Mouse (Mus musculus): Measurements from ENCODE around the gene Pax7. TPM values are rescaled to one million over a fixed set of nuclear protein-coding genes. Genes with fewer than 3 reads are reported as not detected.

The Pax7 gene
- polyA plus RNA-seq, 1 experiment from 2014 or later = 0.27 TPM

GRCm38 (mm10) chr4:139833817-139834401 lies 581 bp upstream of the Pax7 start:
- no peaks in the 10 kb centered on the region for H3K9me3 ChIP-seq (ENCODE audit: control insufficient read depth, low read length)
- no peak overlapping the region for H3K27ac ChIP-seq (ENCODE audit: low read depth, low read length)
- peaks cover 22% of the 10 kb centered on the region for H3K27me3 ChIP-seq (ENCODE audit: control insufficient read depth, insufficient read depth, low read length)
- 9% methylated on average over 17 of the region's 17 CpGs for WGBS
- no peak; the same call in 1 of the 2 replicates for ATAC-seq (ENCODE audit: low read depth)
- H3K4me3 ChIP-seq (ENCODE audit: low read depth, low read length) = no peak overlapping the region
- no peaks in the 10 kb centered on the region for H3K36me3 ChIP-seq (ENCODE audit: control insufficient read depth, insufficient read depth, low read length)
- H3K4me1 ChIP-seq (ENCODE audit: control insufficient read depth, insufficient read depth, low read length) = peaks cover 12% of the 10 kb centered on the region; the same call in 1 of the 2 replicates
- H3K4me2 ChIP-seq (ENCODE audit: low read depth, low read length) = no peak overlapping the region; the same call in 1 of the 2 replicates
- H3K9ac ChIP-seq (replicated peaks; ENCODE audit: low read depth, low read length) = no peak overlapping the region

- Histone ChIP-seq H3K27me3 (ENCODE audit: control insufficient read depth, insufficient read depth, low read length) (peaks cover 25% of the 10 kb centered on the region), H3K9ac (replicated peaks; ENCODE audit: low read depth, low read length) (0 out of 2 replicates have a peak overlapping the region, but pooled peaks have one; percentile 25), H3K36me3 (ENCODE audit: control insufficient read depth, insufficient read depth, low read length) (no peaks in the 10 kb centered on the region), H3K4me2 (ENCODE audit: low read depth, low read length) (peak overlapping the region; percentile 44), H3K4me1 (ENCODE audit: control insufficient read depth, insufficient read depth, low read length) (peaks cover 12% of the 10 kb centered on the region), H3K4me3 (ENCODE audit: low read depth, low read length) (peak overlapping the region; percentile 29), H3K27ac (ENCODE audit: low read depth, low read length) (no peak overlapping the region), H3K9me3 (ENCODE audit: control insufficient read depth, low read length) (no peaks in the 10 kb centered on the region)
- under 1% methylated on average over 55 of the region's 55 CpGs for WGBS
- no peak for ATAC-seq (ENCODE audit: low read depth)
Observed at GRCm38 (mm10) chr4:139832281-139833035, 870 bp downstream of the Pax7 start.

- Histone ChIP-seq H3K9ac (replicated peaks; ENCODE audit: low read depth, low read length) (0 out of 2 replicates have a peak overlapping the region, but pooled peaks have one; percentile 13), H3K4me3 (ENCODE audit: low read depth, low read length) (peak overlapping the region; percentile 27), H3K27me3 (ENCODE audit: control insufficient read depth, insufficient read depth, low read length) (peaks cover 26% of the 10 kb centered on the region), H3K9me3 (ENCODE audit: control insufficient read depth, low read length) (no peaks in the 10 kb centered on the region), H3K4me1 (ENCODE audit: control insufficient read depth, insufficient read depth, low read length) (peaks cover 12% of the 10 kb centered on the region), H3K27ac (ENCODE audit: low read depth, low read length) (no peak overlapping the region), H3K4me2 (ENCODE audit: low read depth, low read length) (peak overlapping the region; percentile 44), H3K36me3 (ENCODE audit: control insufficient read depth, insufficient read depth, low read length) (no peaks in the 10 kb centered on the region)
- no peak for ATAC-seq (ENCODE audit: low read depth)
- 1% methylated on average over 57 of the region's 57 CpGs for WGBS
Observed at GRCm38 (mm10) chr4:139831501-139832230, 1.7 kb downstream of the Pax7 start.

- Histone ChIP-seq H3K4me1 (ENCODE audit: control insufficient read depth, insufficient read depth, low read length) (peaks cover 12% of the 10 kb centered on the region), H3K27me3 (ENCODE audit: control insufficient read depth, insufficient read depth, low read length) (peaks cover 31% of the 10 kb centered on the region)
Observed at GRCm38 (mm10) chr4:139830581-139831387, 2.5 kb downstream of the Pax7 start.

GRCm38 (mm10) chr4:139830053-139830452 lies 3.3 kb downstream of the Pax7 start:
- no peaks in the 10 kb centered on the region for H3K36me3 ChIP-seq (ENCODE audit: control insufficient read depth, insufficient read depth, low read length)
- H3K9ac ChIP-seq (replicated peaks; ENCODE audit: low read depth, low read length) = no peak overlapping the region
- WGBS = 12% methylated on average over 14 of the region's 14 CpGs
- H3K27ac ChIP-seq (ENCODE audit: low read depth, low read length) = no peak overlapping the region
- no peak for ATAC-seq (ENCODE audit: low read depth)
- H3K4me2 ChIP-seq (ENCODE audit: low read depth, low read length) = peak overlapping the region; percentile 12; the same call in 1 of the 2 replicates
- peaks cover 12% of the 10 kb centered on the region for H3K4me1 ChIP-seq (ENCODE audit: control insufficient read depth, insufficient read depth, low read length)
- peaks cover 37% of the 10 kb centered on the region for H3K27me3 ChIP-seq (ENCODE audit: control insufficient read depth, insufficient read depth, low read length)
- H3K9me3 ChIP-seq (ENCODE audit: control insufficient read depth, low read length) = no peaks in the 10 kb centered on the region
- H3K4me3 ChIP-seq (ENCODE audit: low read depth, low read length) = no peak overlapping the region

More at GRCm38 (mm10) chr4:139830581-139831387, 2.5 kb downstream of the Pax7 start:
- Histone ChIP-seq H3K4me3 (ENCODE audit: low read depth, low read length) (peak overlapping the region; percentile 27; the same call in 1 of the 2 replicates), H3K27ac (ENCODE audit: low read depth, low read length) (no peak overlapping the region), H3K36me3 (ENCODE audit: control insufficient read depth, insufficient read depth, low read length) (no peaks in the 10 kb centered on the region), H3K9me3 (ENCODE audit: control insufficient read depth, low read length) (no peaks in the 10 kb centered on the region), H3K9ac (replicated peaks; ENCODE audit: low read depth, low read length) (no peak overlapping the region), H3K4me2 (ENCODE audit: low read depth, low read length) (peak overlapping the region; percentile 44; the same call in 1 of the 2 replicates)
- WGBS = 4% methylated on average over 24 of the region's 24 CpGs
- ATAC-seq (ENCODE audit: low read depth) = no peak

GRCm38 (mm10) chr4:139828871-139829590 lies 4.3 kb downstream of the Pax7 start:
- no peak overlapping the region for H3K27ac ChIP-seq (ENCODE audit: low read depth, low read length)
- H3K36me3 ChIP-seq (ENCODE audit: control insufficient read depth, insufficient read depth, low read length) = no peaks in the 10 kb centered on the region
- no peak overlapping the region for H3K4me3 ChIP-seq (ENCODE audit: low read depth, low read length)
- no peak for ATAC-seq (ENCODE audit: low read depth)
- no peak overlapping the region for H3K4me2 ChIP-seq (ENCODE audit: low read depth, low read length)
- WGBS = 13% methylated on average over 16 of the region's 16 CpGs
- no peak overlapping the region for H3K9ac ChIP-seq (replicated peaks; ENCODE audit: low read depth, low read length)
- H3K27me3 ChIP-seq (ENCODE audit: control insufficient read depth, insufficient read depth, low read length) = peaks cover 40% of the 10 kb centered on the region
- peaks cover 13% of the 10 kb centered on the region for H3K4me1 ChIP-seq (ENCODE audit: control insufficient read depth, insufficient read depth, low read length)
- H3K9me3 ChIP-seq (ENCODE audit: control insufficient read depth, low read length) = no peaks in the 10 kb centered on the region

GRCm38 (mm10) chr4:139828283-139828678 lies 5.0 kb downstream of the Pax7 start:
- no peaks in the 10 kb centered on the region for H3K36me3 ChIP-seq (ENCODE audit: control insufficient read depth, insufficient read depth, low read length)
- 0 out of 2 replicates have a peak overlapping the region, but pooled peaks have one; percentile 21 for H3K9ac ChIP-seq (replicated peaks; ENCODE audit: low read depth, low read length)
- H3K4me3 ChIP-seq (ENCODE audit: low read depth, low read length) = peak overlapping the region; percentile 20
- H3K27me3 ChIP-seq (ENCODE audit: control insufficient read depth, insufficient read depth, low read length) = peaks cover 42% of the 10 kb centered on the region
- no peak for ATAC-seq (ENCODE audit: low read depth)
- H3K9me3 ChIP-seq (ENCODE audit: control insufficient read depth, low read length) = no peaks in the 10 kb centered on the region
- 2% methylated on average over 31 of the region's 37 CpGs for WGBS
- no peak overlapping the region for H3K27ac ChIP-seq (ENCODE audit: low read depth, low read length)
- H3K4me1 ChIP-seq (ENCODE audit: control insufficient read depth, insufficient read depth, low read length) = peaks cover 19% of the 10 kb centered on the region
- H3K4me2 ChIP-seq (ENCODE audit: low read depth, low read length) = peak overlapping the region; percentile 41
